Mouse (Mus musculus): ENCODE results near the gene Il6ra. TPM values are rescaled to one million over a fixed set of nuclear protein-coding genes. Genes with fewer than 3 reads are reported as not detected.

Il6ra gene
- polyA plus RNA-seq, 1 experiment from 2014 or later: 0.84 TPM

DNA sequence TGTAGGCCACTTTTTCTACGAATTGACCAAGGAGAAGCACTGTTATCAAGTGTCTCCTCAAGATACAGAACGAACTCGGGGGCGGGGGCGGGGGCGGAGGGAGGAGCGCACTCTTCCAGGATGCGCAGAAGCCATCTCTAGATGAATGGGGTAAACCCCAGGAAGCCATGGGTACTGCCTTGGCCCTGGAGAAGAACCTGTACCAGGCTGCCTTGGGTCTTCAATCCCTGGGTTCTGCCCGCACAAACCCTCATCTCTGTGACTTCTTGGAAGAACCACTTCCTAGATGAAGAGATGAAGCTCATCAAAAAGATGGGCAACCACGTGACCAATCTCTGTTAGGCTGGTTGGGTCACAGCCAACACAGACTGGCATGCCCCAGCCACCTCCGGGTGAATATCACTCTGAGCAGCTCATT lies 91.9 kb downstream of the Il6ra start:
- Histone ChIP-seq H3K9ac (replicated peaks; ENCODE audit: low read length) (no peak overlapping the region), H3K27ac (ENCODE audit: low read length) (no peak overlapping the region), H3K9me3 (ENCODE audit: low read length) (no peaks in the 10 kb centered on the region), H3K27me3 (ENCODE audit: insufficient read depth, low read length) (no peaks in the 10 kb centered on the region), H3K4me3 (ENCODE audit: low read length) (no peak overlapping the region), H3K36me3 (ENCODE audit: insufficient read depth, low read length) (no peaks in the 10 kb centered on the region), H3K4me2 (replicated peaks; ENCODE audit: low read depth, low read length) (no peak overlapping the region), H3K4me1 (ENCODE audit: insufficient read depth, low read length) (no peaks in the 10 kb centered on the region)
- WGBS: 87% methylated on average over 11 of the region's 11 CpGs
- no peak for ATAC-seq (ENCODE audit: low FRiP score, low TSS enrichment)

DNA sequence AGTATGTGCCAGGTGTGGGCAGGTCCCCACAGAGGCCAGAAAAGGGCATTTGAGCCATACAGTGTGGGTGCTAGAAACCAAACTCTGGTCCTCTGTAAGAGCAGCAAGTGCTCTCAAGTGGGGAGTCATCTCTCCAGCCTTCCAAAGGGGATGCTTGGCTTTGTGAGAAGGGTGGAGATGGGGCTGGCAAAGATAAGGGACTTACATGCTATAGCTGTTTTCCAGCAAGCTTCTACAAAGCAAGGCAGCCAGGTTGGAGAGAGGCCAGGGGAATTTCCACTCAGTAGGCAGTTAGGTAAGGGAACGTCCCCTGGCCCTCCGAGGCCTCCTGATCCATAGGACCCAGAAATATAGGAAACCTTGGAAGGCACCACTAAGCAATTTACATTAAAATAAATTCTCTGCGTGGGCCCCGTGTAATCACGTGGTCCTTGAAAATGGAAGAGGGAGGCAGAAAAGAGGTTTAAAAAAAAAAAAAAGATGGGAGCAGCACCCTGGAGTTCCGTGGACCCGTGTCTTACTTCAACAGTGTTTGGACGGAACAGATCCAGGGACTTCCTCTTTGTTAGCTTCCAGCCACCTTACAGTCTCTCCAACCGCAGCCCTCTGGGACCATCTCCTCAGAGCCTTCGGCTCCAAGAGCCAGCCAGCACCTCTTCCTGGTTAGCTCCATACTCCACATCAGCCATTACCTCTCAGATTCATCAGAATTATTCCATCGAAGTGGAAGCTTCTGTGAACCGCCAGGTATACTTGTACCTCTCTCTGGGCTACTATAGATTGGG lies 92.5 kb downstream of the Il6ra start:
- WGBS: 88% methylated on average over 12 of the region's 12 CpGs

GRCm38 (mm10) chr3:89819897-89820296 lies 93.1 kb downstream of the Il6ra start:
- 65% methylated on average over 7 of the region's 7 CpGs for WGBS
- Histone ChIP-seq H3K4me3 (ENCODE audit: low read length) (no peak overlapping the region), H3K9me3 (ENCODE audit: low read length) (no peaks in the 10 kb centered on the region), H3K4me1 (ENCODE audit: insufficient read depth, low read length) (no peaks in the 10 kb centered on the region), H3K9ac (replicated peaks; ENCODE audit: low read length) (no peak overlapping the region), H3K36me3 (ENCODE audit: insufficient read depth, low read length) (no peaks in the 10 kb centered on the region), H3K27me3 (ENCODE audit: insufficient read depth, low read length) (no peaks in the 10 kb centered on the region), H3K27ac (ENCODE audit: low read length) (no peak overlapping the region), H3K4me2 (replicated peaks; ENCODE audit: low read depth, low read length) (no peak overlapping the region)
- ATAC-seq (ENCODE audit: low FRiP score, low TSS enrichment): no peak

More for the DNA sequence above, 92.5 kb downstream of the Il6ra start:
- no peaks in the 10 kb centered on the region for H3K36me3 ChIP-seq (ENCODE audit: insufficient read depth, low read length)
- H3K9me3 ChIP-seq (ENCODE audit: low read length): no peaks in the 10 kb centered on the region
- H3K9ac ChIP-seq (replicated peaks; ENCODE audit: low read length): no peak overlapping the region
- H3K4me2 ChIP-seq (replicated peaks; ENCODE audit: low read depth, low read length): no peak overlapping the region
- H3K4me1 ChIP-seq (ENCODE audit: insufficient read depth, low read length): no peaks in the 10 kb centered on the region
- H3K27me3 ChIP-seq (ENCODE audit: insufficient read depth, low read length): no peaks in the 10 kb centered on the region
- no peak overlapping the region for H3K4me3 ChIP-seq (ENCODE audit: low read length)
- ATAC-seq (ENCODE audit: low FRiP score, low TSS enrichment): no peak
- no peak overlapping the region for H3K27ac ChIP-seq (ENCODE audit: low read length)

DNA sequence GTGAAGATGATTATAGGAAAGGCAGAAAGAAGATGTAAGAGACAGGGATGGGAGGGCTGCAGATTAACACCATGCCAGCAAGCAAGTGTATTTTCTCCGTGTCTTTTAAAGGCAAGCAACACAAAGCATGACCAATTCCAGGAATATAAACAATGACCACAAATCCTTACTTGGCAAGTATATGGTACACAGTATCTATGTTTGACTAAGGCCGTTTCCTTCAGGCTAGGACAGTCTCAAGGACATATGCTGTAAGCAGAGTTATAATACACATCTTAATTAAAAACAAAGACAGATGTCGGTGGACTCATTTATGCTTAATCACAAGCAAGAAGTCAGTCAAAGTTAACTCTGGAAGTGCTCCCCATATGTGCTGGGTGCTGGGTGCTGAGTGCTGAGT lies 94.4 kb downstream of the Il6ra start:
- Histone ChIP-seq H3K4me2 (replicated peaks; ENCODE audit: low read depth, low read length) (no peak overlapping the region), H3K36me3 (ENCODE audit: insufficient read depth, low read length) (no peaks in the 10 kb centered on the region), H3K4me3 (ENCODE audit: low read length) (no peak overlapping the region), H3K4me1 (ENCODE audit: insufficient read depth, low read length) (no peaks in the 10 kb centered on the region), H3K9me3 (ENCODE audit: low read length) (no peaks in the 10 kb centered on the region), H3K27me3 (ENCODE audit: insufficient read depth, low read length) (no peaks in the 10 kb centered on the region), H3K9ac (replicated peaks; ENCODE audit: low read length) (no peak overlapping the region), H3K27ac (ENCODE audit: low read length) (no peak overlapping the region)
- ATAC-seq (ENCODE audit: low FRiP score, low TSS enrichment): no peak
- WGBS: 72% methylated on average over 3 of the region's 3 CpGs

- no peak overlapping the region for H3K9ac ChIP-seq (replicated peaks; ENCODE audit: low read length)
- H3K27ac ChIP-seq (ENCODE audit: low read length): no peak overlapping the region
- no peaks in the 10 kb centered on the region for H3K9me3 ChIP-seq (ENCODE audit: low read length)
- no peak overlapping the region for H3K4me2 ChIP-seq (replicated peaks; ENCODE audit: low read depth, low read length)
- H3K4me1 ChIP-seq (ENCODE audit: insufficient read depth, low read length): no peaks in the 10 kb centered on the region
- no peak overlapping the region for H3K4me3 ChIP-seq (ENCODE audit: low read length)
- no peaks in the 10 kb centered on the region; the same call in 1 of the 2 replicates for H3K27me3 ChIP-seq (ENCODE audit: insufficient read depth, low read length)
- WGBS: 65% methylated on average over 4 of the region's 4 CpGs
- H3K36me3 ChIP-seq (ENCODE audit: insufficient read depth, low read length): no peaks in the 10 kb centered on the region
- ATAC-seq (ENCODE audit: low FRiP score, low TSS enrichment): no peak
Observed at GRCm38 (mm10) chr3:89817056-89817455, 95.9 kb downstream of the Il6ra start.

Other genes starting within 250 kb of the Il6ra start
- 12.3 and 12.4 TPM in 2 replicates for gene Adar, start 198.2 kb downstream of the Il6ra start, polyA plus RNA-seq (2015; fragmentation: Nextera tagmentation; extraction: Ambion mirVana)
- gene Chrnb2, start 148.6 kb downstream of the Il6ra start, polyA plus RNA-seq (2015; fragmentation: Nextera tagmentation; extraction: Ambion mirVana): 0.40 and 0.86 TPM in 2 replicates
- gene Ube2q1, start 139.6 kb downstream of the Il6ra start, polyA plus RNA-seq (2015; fragmentation: Nextera tagmentation; extraction: Ambion mirVana): 9.8 and 11.5 TPM in 2 replicates
- 6.7 and 7.8 TPM in 2 replicates for gene She, start 81.8 kb downstream of the Il6ra start, polyA plus RNA-seq (2015; fragmentation: Nextera tagmentation; extraction: Ambion mirVana)
- 11.7 and 15.3 TPM in 2 replicates for gene Atp8b2, start 50.3 kb upstream of the Il6ra start, polyA plus RNA-seq (2015; fragmentation: Nextera tagmentation; extraction: Ambion mirVana)
- gene Hax1, start 85.6 kb upstream of the Il6ra start, polyA plus RNA-seq (2015; fragmentation: Nextera tagmentation; extraction: Ambion mirVana): 175 and 189 TPM in 2 replicates
- 184 and 187 TPM in 2 replicates for gene 4933434E20Rik, start 138.4 kb upstream of the Il6ra start, polyA plus RNA-seq (2015; fragmentation: Nextera tagmentation; extraction: Ambion mirVana)
- gene Ubap2l, start 139.4 kb upstream of the Il6ra start, polyA plus RNA-seq (2015; fragmentation: Nextera tagmentation; extraction: Ambion mirVana): 152 and 198 TPM in 2 replicates
- 543 and 583 TPM in 2 replicates for gene Tpm3, start 159.5 kb upstream of the Il6ra start, polyA plus RNA-seq (2015; fragmentation: Nextera tagmentation; extraction: Ambion mirVana)
- 0.36 and 0.60 TPM in 2 replicates for gene Nup210l, start 190.9 kb upstream of the Il6ra start, polyA plus RNA-seq (2015; fragmentation: Nextera tagmentation; extraction: Ambion mirVana)

Measured in kidney, embryonic 16.5 days (tissue).